Mouse (Mus musculus): Measurements from ENCODE around the gene Naa38. TPM values are rescaled to one million over a fixed set of nuclear protein-coding genes. Genes with fewer than 3 reads are reported as not detected.

Naa38 gene
- polyA plus RNA-seq, 1 experiment: 188 TPM

DNA sequence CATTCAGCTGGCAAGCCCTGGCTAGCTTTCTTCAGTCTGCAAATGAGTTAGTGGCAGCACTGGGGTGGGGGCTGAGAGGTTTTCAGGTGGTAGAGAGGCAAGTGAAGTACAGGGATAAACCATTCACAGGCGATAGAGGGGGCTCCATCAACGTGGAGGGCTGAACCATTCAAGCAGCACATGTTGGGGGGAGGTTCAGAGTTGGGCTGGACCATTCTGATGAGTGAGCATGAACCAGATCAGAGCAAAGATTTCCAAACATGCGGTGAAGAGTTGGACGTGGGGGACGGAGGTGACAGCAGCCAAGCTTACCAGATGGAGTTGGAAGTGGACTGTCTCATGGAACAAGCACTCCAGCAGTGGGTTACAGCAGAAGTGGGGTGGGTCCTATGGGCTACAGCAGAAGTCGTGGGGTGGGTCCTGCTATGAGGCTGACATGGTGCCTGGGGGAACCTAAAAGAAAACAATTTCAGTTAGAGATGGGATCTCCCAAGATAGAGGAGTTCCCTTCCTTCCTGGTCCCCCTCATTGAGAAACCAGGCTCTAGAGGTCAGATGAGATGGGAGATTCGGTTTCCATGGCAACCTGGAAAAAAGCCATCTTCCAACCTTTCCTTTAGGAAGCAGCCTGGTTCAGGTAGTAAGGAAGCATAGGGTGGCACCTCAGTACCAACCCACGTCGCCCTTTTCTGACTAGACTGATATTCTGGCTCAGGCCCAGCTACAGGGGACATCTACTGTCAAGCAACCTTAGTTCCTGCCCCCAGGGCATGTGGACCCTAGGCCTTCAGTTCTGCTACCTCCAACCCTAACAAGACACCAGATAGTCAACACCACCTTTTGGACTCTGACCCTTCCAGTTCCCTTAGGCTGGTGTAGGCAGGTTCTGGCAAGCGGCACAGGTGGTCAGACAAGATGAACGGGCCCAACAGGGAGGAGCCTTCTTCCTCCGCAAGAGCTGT, 18.2 kb downstream of the Naa38 start, which contains the start of gene Kdm6b:
Kdm6b (minus strand) TSS at position 455 of the 961 bp plus-strand sequence.
- peak; percentile 55 for DNase-seq (ENCODE audit: low spot score)

DNA sequence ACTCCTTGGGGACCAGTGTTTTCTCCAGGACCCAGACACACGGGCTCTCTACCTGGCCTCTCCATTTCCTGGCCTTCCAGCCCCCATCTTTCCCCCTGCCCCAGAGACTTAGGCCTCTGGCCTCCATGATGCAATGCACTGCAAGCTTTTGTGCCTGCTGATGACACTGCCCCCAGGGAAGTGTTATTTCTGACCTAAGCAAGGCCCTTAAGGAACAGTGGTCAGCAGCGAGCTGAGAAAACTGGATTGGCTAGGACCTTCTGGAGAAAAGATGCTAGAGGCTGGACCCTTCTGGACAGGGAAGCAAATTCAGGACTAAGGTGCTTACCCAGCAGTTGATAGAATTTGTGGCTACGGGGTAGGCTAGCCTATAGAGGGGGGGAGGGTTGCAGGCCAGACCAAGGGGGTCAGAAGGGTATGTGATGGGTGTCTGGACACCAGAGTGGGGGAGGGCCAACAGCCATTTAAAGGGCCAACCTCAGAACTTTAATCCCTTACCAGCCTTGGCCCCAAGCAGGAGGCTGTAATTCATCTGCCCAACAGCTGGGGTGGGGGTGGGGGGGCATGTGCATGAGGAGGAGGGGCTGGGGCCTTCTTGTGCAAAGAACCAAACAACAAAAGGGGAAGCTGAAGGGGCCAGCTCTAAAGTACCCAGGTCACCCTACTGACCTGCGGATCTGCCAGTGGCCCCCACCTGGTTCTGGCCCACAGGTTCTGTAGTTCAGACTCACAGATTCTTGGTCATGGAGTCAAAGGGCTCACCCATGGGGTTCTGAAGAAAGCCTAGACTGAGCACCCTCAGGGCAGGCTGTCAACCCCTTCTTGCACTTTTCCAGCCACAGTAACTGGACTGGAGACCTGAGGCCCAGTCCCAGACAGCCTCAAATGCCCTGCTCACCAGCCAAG, 19.4 kb downstream of the Naa38 start:
- no peak for DNase-seq (ENCODE audit: low spot score)

DNA sequence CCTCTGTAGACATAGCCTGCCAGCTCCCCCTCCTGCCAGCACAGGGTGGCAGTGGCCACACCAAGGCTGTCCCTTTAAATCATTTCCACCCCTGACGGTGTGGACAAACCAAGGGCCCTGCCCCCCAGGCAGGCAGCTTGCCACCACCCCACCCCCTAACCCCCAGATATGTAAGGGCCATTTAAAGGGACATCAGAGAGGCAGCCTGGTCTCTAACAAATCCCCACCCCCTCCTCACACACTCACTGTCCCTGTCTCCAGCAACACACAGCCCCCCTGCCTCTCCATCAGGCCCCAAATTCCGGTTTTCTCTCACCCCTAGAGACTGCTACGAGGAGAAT, 20.0 kb downstream of the Naa38 start:
- DNase-seq (ENCODE audit: low spot score): no peak

DNA sequence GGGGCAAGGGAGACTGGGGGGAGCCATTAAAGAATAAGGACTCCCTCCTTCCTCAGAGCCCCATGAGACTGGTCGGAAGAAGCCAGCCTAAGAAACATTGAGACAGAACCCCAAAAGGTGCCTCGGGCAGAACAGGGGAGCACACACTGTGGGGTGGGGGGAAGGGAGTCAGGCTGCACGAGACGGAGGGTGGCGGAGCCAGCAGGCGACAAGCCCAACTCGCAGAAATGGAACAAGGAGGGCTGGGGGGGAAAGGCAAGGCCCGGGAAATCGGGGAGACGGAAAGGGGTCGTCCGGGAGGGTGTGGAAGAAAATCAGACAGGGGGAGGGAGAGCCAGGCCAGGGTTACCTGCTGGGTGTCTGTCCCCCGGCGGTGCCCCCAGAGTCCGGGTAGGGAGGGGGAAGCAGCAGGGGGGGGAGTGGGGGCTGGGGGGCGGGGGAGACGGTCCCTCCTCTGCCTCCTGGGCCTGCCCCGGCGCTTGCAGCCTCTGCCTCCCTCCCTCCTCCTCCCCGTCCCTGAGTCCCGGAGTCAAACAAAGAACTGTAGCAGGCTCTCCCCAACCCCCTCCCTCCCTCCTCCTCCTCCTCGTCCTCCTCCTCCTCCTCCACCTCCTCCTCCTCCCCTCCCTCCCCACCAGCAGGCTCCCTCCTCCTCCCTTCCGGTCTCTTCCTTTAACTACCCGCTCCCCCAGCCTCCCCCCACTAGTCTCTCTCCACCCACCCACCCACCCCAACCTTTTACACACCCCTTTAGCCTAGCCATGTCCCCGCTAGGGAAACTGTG, 20.6 kb downstream of the Naa38 start:
- no peak for DNase-seq (ENCODE audit: low spot score)

DNA sequence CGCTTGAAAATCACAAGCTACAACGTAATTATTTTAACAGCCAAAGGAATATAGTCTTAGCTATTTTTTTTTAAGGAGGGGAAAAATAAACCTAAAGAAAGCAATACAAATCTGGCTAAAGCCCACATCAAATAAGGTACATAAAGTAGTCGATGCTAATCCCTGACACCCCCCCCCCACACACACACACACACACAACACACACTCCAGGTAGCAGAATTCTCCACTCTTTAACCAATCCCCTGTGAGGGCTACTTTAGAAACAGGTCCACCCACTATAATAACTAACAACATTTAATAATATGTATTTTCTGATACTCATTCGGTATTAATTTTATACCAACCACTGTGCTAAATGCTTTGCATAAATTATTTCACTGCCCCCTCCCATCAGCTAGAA, 21.2 kb downstream of the Naa38 start:
- no peak for DNase-seq (ENCODE audit: low spot score)

DNA sequence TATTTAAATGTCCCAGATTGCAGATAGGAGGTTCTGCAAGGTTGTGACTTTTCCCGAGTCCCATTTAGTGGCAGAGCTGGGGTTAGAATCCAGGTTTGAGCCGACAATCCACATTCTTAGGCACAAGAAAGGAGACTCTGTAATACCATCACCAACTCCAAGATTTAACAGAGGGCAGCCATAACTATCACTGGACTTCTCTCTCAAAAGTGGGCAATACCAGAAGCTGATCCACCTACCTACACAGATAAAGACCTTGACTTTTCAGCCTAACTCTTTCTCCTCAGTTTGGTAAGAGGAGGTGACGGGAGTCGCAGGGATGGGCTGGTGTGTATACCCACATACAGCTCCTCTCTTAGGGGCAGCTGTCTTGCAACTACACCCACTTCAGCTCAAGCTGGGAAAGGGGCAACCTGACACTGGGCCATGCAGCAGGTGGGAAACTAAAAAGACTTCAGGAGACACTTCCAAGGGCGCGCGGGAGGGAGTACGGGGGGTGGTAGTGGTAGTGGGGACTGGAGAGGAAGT, 21.7 kb downstream of the Naa38 start:
- no peak for DNase-seq (ENCODE audit: low spot score)

DNA sequence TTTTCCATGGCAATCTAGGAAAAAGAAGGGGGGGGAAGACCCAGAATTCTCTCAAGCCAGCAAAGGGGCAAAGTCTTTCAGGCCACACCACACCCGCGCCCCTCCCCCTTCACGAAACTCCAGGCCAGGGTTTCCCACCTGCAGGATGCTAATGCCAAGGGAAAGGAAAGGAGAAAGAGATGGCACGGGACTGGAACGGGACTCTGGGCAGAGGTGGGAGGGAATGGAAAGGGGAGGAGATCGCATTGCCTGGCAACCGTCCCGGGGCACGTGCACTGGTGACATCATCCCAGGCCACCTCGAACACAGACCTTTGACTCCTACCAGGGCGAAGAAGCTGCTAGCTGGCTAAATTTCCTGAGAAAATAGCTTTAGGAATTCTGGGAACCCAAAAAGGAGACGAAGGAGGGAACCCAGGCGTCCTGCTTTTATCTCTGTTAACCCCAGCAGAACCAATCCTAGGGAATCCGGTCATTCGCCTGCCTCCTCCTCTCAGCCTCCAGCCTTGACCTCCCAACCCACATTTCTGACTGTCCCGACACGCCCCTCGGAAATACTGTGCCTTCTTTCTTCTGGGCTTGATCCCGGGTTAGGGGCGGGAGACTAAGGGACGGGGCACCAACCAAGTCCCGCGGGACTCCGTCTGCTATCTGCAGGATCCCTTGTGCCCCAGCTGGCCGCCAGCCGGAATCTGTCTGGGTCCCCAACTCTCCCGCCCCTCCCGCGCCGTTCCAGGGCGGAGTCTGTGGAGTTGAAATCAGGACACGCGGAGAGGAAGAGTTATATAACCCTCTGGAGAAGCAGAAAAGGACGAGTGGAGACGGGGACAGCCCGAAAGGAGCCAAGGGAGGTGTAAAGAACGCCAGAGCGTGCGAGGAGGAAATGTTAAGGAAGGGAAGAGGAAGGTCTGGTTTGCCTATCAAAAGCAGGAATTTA, 22.4 kb downstream of the Naa38 start:
- DNase-seq (ENCODE audit: low spot score): peak; percentile 86

DNA sequence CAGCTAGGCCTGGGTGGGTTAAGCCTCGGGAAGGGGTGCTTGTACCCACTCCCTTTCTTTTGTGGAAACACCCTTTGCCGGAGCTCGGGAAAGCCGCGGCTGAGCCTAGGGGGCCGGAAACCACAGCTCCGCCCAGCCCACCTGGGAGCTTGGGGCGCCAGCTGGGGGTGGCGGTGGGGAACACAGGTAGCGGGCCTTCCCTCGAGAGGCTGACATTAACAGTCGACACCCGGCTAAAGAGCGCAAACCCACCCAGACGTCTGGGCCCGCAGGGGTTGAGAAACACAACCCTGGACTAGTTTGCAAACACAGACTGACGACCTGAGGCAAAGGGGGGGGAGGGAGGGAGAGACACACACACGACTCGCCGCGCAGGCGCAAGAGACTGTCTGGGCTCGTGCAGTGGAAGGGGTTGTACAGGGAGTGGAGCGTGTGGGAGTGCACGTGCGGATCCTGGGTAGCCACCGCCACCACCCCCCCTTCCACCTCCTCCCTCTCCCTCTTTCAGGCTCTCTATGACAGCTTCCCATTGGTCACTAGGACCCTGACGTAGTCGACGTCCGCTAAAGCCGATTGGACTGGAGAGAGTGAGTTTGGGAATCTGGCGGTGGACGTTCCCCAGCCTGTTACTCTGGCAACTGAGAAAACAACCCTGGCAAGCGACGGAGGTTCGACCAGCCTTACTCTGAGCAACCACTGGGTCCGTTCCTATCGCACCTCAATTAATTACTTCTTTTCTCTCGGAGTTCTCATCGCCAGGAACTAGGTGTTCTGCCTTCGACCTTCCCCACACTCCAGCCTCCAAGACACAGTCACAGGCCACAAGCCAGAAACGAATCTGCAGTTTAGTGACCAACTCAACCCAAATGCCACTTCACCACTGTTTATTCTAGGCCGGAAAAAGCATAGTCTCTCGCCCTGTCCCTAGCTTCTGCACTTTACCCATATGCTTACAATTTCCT, 23.5 kb downstream of the Naa38 start:
- DNase-seq (ENCODE audit: low spot score): peak; percentile 62

DNA sequence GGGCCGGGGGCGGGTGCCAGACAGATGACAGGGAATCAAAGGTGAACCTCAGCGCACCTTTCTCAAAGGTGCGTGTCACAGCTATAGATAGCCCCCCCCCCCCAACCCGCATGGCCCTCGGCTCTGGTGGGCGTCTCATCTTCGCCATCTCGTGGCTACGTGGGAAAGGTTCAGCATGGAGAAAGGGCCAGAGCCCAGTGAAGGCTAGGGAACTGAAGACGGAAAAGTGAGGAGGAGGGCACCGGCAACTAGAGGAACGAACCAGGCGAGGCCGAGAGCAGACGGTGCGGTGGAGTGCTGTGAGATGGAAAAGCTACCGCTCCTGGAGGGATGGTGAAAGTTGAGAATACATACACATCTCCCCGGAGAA, 24.1 kb downstream of the Naa38 start:
- DNase-seq (ENCODE audit: low spot score): no peak

DNA sequence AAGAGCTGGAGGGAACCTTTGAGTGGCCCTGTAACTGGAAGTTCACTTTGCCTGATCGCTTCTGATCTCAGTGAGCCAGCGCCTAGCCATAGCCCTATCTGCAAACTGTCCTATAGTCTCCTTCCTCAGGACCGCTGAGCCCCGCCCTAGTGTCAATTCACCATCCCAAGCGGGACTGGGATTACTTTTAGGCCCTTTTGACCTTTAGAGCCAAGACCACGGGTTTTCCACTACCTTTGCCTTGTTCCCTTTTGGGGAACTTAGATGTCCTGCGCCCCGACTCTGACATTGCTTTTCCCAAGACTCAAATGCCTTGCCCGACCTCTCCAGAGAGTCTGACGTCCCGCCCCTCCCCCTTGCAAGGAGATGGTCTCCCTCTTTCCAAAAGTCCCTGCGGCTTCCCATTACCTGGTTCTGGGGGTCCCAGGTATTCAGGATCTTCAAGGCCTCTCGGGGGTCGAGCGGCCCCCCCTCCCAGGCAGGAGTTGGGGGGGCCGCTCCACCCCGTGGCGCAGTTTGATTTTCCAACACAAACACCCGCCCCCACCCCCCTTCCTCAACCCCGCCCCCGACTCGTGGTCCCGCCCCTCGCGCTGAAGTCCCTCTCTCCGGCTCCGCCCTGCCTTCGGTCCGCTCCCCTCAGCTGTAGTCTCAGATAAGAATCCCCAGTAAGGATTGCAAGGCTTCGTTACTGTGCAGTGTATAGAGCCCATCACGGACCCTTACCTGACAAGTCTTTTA, 24.7 kb downstream of the Naa38 start:
- DNase-seq (ENCODE audit: low spot score): no peak

DNA sequence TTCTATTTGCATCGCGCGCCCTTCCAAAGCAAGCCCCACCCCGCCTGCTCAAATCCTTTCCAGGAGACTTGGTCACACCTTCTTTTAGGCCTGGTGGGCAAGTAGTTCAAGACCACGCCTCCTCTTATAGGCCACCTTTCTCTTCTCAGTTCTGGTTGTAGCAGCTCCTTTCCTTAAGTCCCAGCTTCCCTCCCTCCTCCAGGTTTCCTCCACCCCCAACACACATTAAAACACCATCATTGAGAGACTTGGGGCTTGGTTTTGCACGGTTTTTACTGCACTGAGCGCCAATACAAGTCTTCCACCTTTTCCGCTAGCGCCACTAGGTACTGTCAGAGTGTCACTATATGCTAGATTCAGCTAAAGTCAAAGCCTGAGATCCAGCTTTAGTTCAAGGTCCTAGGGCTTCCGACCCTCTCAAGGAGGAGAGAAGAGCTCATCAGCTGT, 25.3 kb downstream of the Naa38 start:
- no peak for DNase-seq (ENCODE audit: low spot score)

DNA sequence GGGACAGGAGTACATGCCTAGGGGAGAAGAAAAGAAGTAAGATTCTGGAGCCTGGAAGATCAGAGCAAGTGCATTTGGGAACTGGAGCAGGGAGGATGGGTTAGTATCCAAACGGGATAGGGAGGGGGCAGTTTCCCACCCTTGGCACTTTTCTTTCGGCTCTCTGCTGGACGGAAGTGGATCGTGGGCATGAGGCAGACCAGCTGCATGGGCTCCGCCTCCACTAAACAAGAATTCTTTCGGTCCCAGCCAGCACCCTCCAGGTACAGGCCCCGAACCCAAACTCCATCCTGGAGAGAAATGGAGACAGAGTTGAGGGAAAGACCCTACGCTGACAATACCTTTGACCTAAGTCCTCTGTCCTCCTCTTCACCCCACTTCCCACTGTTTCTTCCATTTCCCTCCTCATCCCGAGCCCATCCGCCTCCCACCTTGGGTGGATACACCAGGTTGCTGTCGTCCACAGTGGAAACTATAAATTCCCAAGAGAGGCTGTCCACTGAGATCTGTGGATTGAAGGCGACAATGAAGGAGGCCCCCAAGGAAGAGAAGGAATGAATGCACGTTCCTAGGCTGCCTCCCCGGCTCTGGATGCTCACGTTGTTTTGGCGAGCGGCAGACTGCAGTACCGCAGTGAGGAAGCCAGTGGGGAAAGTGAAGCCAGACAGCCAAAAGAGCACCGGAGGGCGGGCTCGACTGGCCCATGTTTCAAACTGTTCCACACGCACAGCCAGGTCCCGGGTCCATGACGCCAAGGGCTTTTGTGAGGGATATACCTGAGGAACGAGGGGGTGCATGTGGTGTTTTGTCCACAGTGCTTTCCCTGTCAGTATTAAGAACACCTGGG, 26.1 kb downstream of the Naa38 start:
- no peak for DNase-seq (ENCODE audit: low spot score)

DNA sequence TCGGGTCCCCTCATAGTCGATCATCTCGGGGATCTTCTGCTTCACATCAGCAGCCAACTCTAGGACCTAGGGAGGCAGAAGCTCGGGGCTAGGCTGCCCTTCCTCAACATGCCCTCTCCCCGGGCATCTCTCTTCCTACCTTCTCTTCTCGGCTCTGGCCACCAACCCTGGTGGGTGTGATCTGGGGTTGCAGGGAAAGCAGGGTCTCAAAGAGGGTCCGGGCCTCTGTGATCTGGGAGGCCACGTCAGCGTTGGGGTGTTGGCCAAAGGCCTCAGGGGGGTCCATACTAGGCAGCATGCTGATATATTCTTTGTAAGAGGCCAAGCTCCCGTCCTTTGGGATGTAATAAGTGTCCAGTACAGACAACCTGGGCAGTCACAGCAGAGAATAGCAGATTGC, 27.6 kb downstream of the Naa38 start:
- DNase-seq (ENCODE audit: low spot score): no peak

DNA sequence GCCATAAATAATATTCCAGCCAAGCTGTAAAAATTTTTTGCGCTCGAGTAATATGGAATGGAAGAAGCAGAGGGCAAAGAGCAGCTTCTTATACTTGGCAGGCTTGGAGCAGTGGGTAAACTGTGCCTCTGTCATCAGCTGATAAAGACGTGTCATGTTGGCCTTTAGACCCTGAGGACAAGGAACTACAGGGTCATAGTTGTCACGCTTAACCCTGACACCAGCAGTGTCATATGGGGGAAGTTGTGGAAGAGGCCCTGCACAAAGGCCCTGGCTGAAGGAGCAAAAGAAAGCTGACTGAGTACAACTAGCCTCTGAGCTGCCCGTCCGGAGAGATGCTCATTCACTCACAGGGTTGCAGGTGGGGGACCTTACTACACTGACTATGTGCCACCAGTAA, 28.6 kb downstream of the Naa38 start:
- no peak for DNase-seq (ENCODE audit: low spot score)

DNA sequence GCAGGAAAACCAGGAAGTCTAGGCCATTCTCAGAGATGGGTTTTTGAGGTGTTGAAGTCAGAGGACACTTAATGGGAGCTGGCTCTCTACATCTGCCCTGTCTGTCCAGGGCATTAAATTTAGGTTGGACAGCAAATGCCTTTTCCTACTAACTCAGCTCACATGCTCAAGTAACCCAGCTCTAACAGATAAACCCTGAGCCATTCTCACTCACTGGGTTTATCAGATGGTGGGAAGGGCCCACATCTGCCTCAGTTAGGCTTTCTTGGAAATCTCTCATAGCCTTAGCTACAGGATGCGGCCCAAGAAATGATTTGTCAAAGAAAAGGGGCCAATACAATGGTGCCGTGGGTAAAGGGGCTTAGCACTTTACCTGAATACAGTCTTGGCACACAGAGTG, 31.0 kb downstream of the Naa38 start:
- no peak for DNase-seq (ENCODE audit: low spot score)

DNA sequence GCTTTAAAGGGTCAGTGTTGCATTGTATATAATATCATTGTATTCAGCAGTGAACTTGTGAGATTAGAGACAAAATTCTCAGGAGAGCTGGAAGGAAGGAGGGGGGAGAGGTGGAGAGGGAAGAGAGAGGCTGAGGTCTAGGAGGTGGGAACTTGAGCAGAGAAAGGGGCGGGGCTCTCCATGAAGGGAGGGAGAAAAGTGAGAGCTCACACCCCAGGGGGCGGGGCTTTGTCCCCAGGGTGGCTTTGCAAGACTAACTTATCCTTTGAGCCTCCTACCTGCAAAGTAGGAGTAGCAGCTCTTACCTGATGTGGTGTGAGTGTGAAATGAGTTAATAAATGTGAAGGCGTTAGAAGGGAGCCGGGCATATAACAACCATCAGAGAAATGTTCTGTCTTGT, 33.5 kb downstream of the Naa38 start:
- no peak for DNase-seq (ENCODE audit: low spot score)

DNA sequence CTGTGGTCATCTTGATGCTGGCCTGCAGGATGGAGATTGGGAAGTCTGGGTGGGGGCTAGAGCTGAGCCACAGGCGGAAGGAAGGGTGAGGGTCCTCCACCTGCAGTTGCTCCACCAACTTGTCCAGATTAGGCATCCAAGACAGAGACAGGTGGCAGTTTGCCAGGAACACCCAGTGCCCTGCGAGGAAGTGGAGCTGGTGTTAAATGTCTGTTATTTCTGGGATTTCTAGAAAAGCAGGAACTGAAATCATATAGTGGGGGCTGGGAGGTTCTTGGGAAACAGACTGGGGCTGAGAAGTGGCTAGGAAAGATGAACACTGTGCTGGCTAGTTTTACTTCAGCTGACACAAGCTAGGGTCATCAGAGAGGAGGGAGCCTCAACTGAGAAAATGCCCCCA, 34.0 kb downstream of the Naa38 start:
- no peak for DNase-seq (ENCODE audit: low spot score)

DNA sequence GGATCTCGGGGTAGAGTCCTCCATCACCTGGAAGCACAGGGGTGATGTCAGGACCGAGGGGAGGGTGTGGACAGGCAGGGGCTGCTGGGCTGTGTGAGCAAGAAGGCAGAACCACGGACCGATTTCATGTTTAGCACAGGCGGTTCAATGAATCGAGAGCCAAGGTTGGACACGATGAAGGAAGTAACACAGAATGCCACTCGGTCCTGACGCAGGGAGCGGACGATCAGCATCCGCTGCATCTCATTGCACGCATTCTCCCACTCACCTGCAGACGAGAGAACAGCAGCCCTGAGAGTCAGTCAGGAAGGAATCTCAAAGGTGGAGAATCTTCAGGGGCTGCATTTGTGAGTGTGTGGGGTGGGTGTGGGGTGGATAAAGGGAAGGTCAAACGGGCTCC, 35.3 kb downstream of the Naa38 start:
- DNase-seq (ENCODE audit: low spot score): no peak
